Mouse (Mus musculus) heart, adult 2 months (tissue): ENCODE data around the gene Itpkc. TPM values are rescaled to one million over a fixed set of nuclear protein-coding genes. Genes with fewer than 3 reads are reported as not detected.

Experiments used
- DNase-seq, 2 experiments: peaks; one replicate each; pipeline ENCODE4 v3.0.0; 2021
- H3K27ac ChIP-seq: fragments of 200-600 bp; 2 replicates; pipeline ENCODE4 v1.8.1; 2022
- H3K27me3 ChIP-seq: fragments of 200-500 bp; 2 replicates; pipeline ENCODE4 v1.6.1; 2012; ENCODE audit warnings: mild to moderate bottlenecking, low read length, inconsistent platforms, mixed read lengths; ENCODE audit not compliant: control insufficient read depth, insufficient read depth
- H3K36me3 ChIP-seq: fragments of 200-500 bp; 2 replicates; pipeline ENCODE4 v1.6.1; 2012; ENCODE audit warnings: low read length, inconsistent platforms; ENCODE audit not compliant: control insufficient read depth, insufficient read depth
- H3K4me1 ChIP-seq: fragments of 200-500 bp; 2 replicates; pipeline ENCODE4 v1.6.1; 2011; ENCODE audit warnings: low read length; ENCODE audit not compliant: control insufficient read depth, insufficient read depth
- H3K4me3 ChIP-seq: fragments of 200-600 bp; 2 replicates; pipeline ENCODE4 v1.8.1; 2022
- H3K79me2 ChIP-seq: fragments of 200-500 bp; replicated peaks from 2 replicates; pipeline ENCODE4 v1.6.1; 2012; ENCODE audit warnings: mild to moderate bottlenecking, inconsistent platforms, low read length, moderate library complexity, mixed read lengths; ENCODE audit not compliant: control insufficient read depth, insufficient read depth
- H3K9ac ChIP-seq: fragments of 200-500 bp; 2 replicates; pipeline ENCODE4 v1.6.1; 2012; ENCODE audit warnings: low read depth, mild to moderate bottlenecking, control low read depth, inconsistent platforms, low read length, mixed read lengths
- CTCF ChIP-seq: fragments of 200-600 bp; IDR thresholded peaks from 2 replicates; pipeline ENCODE4 v1.8.1; 2022; ENCODE audit warnings: antibody characterized with exemption, mild to moderate bottlenecking, moderate library complexity
- EP300 ChIP-seq: fragments of 200-500 bp; IDR thresholded peaks from 2 replicates; pipeline ENCODE4 v1.6.1; 2011; ENCODE audit warnings: low read depth, low read length, control low read depth; ENCODE audit not compliant: insufficient read depth
- POLR2A ChIP-seq: fragments of 200-500 bp; IDR thresholded peaks from 2 replicates; pipeline ENCODE4 v1.6.1; 2011; ENCODE audit warnings: mild to moderate bottlenecking, low read depth, low read length, control low read depth; ENCODE audit not compliant: insufficient read depth
- WGBS: fragments of 180-500 bp; shearing (Covaris S2); methylation state at CpG from one replicate; pipeline ENCODE4 v1.1.7; 2018; 5-methylcytosine and 5-hydroxymethylcytosine counted together
- intact Hi-C: fragments of 180-260 bp; cut with DNase I; formaldehyde crosslinking; loops from one replicate; pipeline ENCODE4 v1.15.1; 2025
- polyA plus RNA-seq: library from polyadenylated mRNA; depleted of rRNA; stranded (reverse); fragments of >200 nt; gene quantifications from 2 replicates; pipeline ENCODE4 v1.2.3, GENCODE M21; 2012
- total RNA-seq, 2 experiments: library from RNA; stranded (reverse); gene quantifications; 2 replicates each; pipeline ENCODE4 v1.2.3; 2021

The Itpkc gene
- total and polyA plus RNA-seq, 3 experiments: 4.2 to 4.8 (median 4.4) TPM

- Histone ChIP-seq H3K4me1 (peaks cover 23% of the 10 kb centered on the region), H3K4me3 (peak overlapping the region; percentile 72), H3K79me2 (peaks cover 8% of the 10 kb centered on the region), H3K27me3 (no peaks in the 10 kb centered on the region), H3K36me3 (peaks cover 4% of the 10 kb centered on the region; the same call in 1 of the 2 replicates), H3K9ac (peak overlapping the region; percentile 65), H3K27ac (peak overlapping the region; percentile 95)
- intact Hi-C loops: loop anchor here (2.0 to 10.0 kb wide), 2 partner anchors 27 to 307 kb away; partner anchors contain the start of genes BC024978 and Sertad3
- TF ChIP-seq CTCF (no peak), EP300 (no peak), POLR2A (no peak)
- WGBS: 70% methylated on average over 11 of the region's 11 CpGs
- no peak for DNase-seq
These were observed 60.9 kb downstream of the Itpkc start for GRCm38 (mm10) chr7:27167475-27168094.

DNA sequence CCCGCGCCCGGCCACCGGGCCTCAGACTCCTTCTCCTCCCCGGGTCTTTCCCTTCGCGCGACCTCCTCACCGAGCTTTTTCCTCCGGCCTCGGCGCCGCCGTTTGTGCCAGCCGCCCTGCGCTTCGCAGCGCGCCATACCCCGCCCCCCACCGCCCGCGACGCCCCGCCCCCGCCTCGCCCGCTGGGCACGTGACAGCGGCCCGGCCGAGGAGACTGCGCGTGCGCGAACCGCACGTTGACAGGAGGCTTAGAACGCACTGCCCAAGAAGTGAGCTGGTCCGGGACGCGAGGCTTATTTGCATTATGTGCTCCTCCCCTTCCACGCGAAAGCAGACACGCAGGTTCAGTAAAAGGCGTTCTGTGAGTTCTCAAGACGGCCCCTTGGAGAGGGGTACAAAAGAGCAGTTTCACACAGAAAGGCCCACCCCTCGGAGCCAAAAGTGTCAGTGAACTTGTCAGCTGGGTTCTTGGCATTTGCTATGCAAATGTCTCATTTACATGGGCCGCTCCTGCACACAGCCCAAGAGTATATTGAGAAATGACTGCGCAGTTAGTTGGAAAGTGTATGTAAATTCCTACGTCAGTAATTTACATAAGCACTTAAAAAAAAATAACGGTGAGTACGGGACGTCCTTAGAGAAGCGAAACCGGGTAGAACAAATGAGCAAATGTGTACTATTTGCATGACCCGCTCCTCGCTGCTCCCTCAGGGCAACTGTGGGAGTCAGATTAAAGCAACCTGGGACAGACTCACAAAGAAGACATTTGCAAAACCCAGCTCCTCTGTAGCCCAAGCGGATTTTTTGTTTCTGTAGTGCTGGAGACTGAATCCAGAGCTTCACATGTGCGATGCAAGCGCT is 61.6 kb downstream of the Itpkc start, which contains the start of gene Egln2:
Gene Egln2 (minus strand): TSS at position 189 of the 861 bp plus-strand sequence.
- peaks cover 8% of the 10 kb centered on the region for H3K79me2 ChIP-seq
- peaks cover 4% of the 10 kb centered on the region; the same call in 1 of the 2 replicates for H3K36me3 ChIP-seq
- no peaks in the 10 kb centered on the region for H3K27me3 ChIP-seq
- DNase-seq: peak; percentile 95 to 97
- TF ChIP-seq POLR2A: peak; percentile 86
- 0 out of 2 replicates have a peak, but pooled peaks have one; percentile 59 for TF ChIP-seq EP300
- TF ChIP-seq CTCF: no peak
- H3K27ac ChIP-seq: peak within 1 kb of the TSS; percentile 95
- H3K4me3 ChIP-seq: peak within 1 kb of the TSS; percentile 72
- peak within 1 kb of the TSS; percentile 81 for H3K9ac ChIP-seq
- WGBS: under 1% methylated on average over 53 of the region's 61 CpGs
- intact Hi-C loops: loop anchor here (2.0 to 10.0 kb wide), 2 partner anchors 28 to 308 kb away; partner anchors contain the start of genes BC024978 and Sertad3
- H3K4me1 ChIP-seq: peaks cover 24% of the 10 kb centered on the region

DNA sequence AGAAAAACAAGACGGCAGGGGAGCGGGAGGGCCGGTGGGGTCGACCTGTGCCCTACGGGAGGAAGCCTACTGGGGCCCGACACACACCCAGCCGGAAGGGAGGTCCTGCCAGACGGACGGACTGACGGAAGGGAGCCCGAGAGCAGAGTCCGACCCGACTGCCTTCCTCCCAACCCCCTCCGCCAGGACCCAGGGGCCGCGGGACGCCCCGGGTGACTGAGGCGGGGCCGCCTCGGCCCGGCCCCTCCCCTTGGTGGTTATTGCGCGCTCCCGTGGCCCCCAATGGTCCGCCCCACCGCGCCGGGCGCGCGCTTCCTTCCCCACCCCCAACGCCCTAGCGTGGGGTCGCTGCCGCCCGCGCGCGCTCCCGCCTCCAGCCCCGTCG is 62.2 kb downstream of the Itpkc start:
- Histone ChIP-seq H3K36me3 (peaks cover 4% of the 10 kb centered on the region; the same call in 1 of the 2 replicates), H3K27ac (peak overlapping the region; percentile 95), H3K79me2 (peaks cover 8% of the 10 kb centered on the region), H3K4me1 (peaks cover 28% of the 10 kb centered on the region), H3K4me3 (peak overlapping the region; percentile 72), H3K9ac (peak overlapping the region; percentile 81), H3K27me3 (no peaks in the 10 kb centered on the region)
- WGBS: 0% methylated on average over 23 of the region's 43 CpGs
- intact Hi-C loops: loop anchor here (2.0 to 10.0 kb wide), 2 partner anchors 29 to 309 kb away; partner anchors contain the start of genes BC024978 and Sertad3
- peak; percentile 92 to 94 for DNase-seq
- TF ChIP-seq CTCF: no peak
- TF ChIP-seq POLR2A: peak; percentile 80
- 0 out of 2 replicates have a peak, but pooled peaks have one; percentile 65 for TF ChIP-seq EP300

- intact Hi-C loops: loop anchor here (2.0 to 10.0 kb wide), 2 partner anchors 29 to 309 kb away; partner anchors contain the start of genes BC024978 and Sertad3
- Histone ChIP-seq H3K4me1 (peaks cover 32% of the 10 kb centered on the region), H3K27ac (peak overlapping the region; percentile 95), H3K27me3 (no peaks in the 10 kb centered on the region), H3K4me3 (peak overlapping the region; percentile 72), H3K9ac (peak overlapping the region; percentile 81), H3K79me2 (peaks cover 8% of the 10 kb centered on the region), H3K36me3 (peaks cover 4% of the 10 kb centered on the region; the same call in 1 of the 2 replicates)
- WGBS: 4% methylated on average over 8 of the region's 8 CpGs
- TF ChIP-seq POLR2A (no peak; the same call in 1 of the 2 replicates), CTCF (no peak), EP300 (no peak)
- DNase-seq: no peak
These were observed 62.8 kb downstream of the Itpkc start for GRCm38 (mm10) chr7:27165696-27166095.

DNA sequence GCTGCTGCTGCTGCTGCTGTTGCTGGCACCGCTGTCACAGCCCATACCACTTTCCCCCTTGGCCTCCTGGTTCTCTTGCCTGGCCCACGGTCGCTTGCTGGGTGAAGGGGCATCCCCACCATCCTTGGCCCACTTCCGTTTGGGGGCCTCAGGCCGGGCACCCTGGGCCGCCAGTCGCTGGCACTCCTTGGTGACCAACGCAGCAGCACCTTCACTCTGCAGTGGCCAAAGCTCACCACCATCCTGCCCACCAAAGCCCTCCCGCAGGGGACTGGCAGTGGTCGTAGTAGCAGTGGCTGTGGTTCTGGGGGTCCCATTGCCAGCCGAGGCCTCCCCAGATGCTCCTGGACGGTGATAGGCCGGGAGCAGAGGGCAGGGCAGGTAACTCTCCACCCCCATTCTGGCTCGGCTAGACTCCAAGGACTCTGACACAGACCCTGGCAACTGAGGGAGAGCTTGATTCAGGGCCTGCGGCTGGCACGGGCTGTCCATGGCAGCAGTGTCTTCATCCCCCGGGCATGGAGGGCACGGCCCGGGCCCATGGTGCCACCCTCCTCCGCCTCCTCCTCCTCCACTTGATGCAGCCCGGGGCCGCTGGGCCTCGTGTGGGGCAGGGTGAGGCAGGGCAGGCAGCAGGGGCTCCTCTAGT is 63.3 kb downstream of the Itpkc start:
- peaks cover 8% of the 10 kb centered on the region for H3K79me2 ChIP-seq
- H3K27ac ChIP-seq: peak overlapping the region; percentile 95
- whole genome bisulfite sequencing: 60% methylated on average over 23 of the region's 23 CpGs
- H3K4me1 ChIP-seq: peaks cover 35% of the 10 kb centered on the region
- DNase-seq: peak; percentile 49 to 55
- H3K4me3 ChIP-seq: peak overlapping the region; percentile 72
- H3K9ac ChIP-seq: peak overlapping the region; percentile 64
- H3K27me3 ChIP-seq: no peaks in the 10 kb centered on the region
- peaks cover 7% of the 10 kb centered on the region; the same call in 1 of the 2 replicates for H3K36me3 ChIP-seq
- intact Hi-C loops: loop anchor here (10.0 kb wide), 1 partner anchor 310 kb away; the partner anchor contains the start of gene Sertad3
- no peak for TF ChIP-seq EP300
- no peak for TF ChIP-seq CTCF
- TF ChIP-seq POLR2A: no peak
